Mouse (Mus musculus) spleen, adult 2 months (tissue): Measurements from ENCODE around the gene Pcnx3. TPM values are rescaled to one million over a fixed set of nuclear protein-coding genes. Genes with fewer than 3 reads are reported as not detected.
A peak's percentile ranks its signal among the peaks of the same experiment; 100 is the strongest.

Source experiments
- DNase-seq, 2 experiments: peaks; one replicate each; pipeline versions ENCODE4 v3.0.0 to v3.0.0-alpha.2; 2012 to 2021; ENCODE audit warnings: low spot score in 2 of 2, low read depth in 1 of 2
- H3K27ac ChIP-seq: fragments of 200-500 bp; 2 replicates; pipeline ENCODE4 v1.5.1; 2012; ENCODE audit warnings: low read length, inconsistent platforms; ENCODE audit not compliant: insufficient read depth
- H3K27me3 ChIP-seq: fragments of 200-500 bp; 2 replicates; pipeline ENCODE4 v1.6.1; 2012; ENCODE audit warnings: mild to moderate bottlenecking, moderate library complexity, low read length, inconsistent platforms; ENCODE audit not compliant: control insufficient read depth, insufficient read depth
- H3K36me3 ChIP-seq: fragments of 200-500 bp; 2 replicates; pipeline ENCODE4 v1.6.1; 2012; ENCODE audit warnings: mild to moderate bottlenecking, low read length, inconsistent platforms; ENCODE audit not compliant: control insufficient read depth, insufficient read depth
- H3K4me1 ChIP-seq: fragments of 200-500 bp; 2 replicates; pipeline ENCODE4 v1.6.1; 2011; ENCODE audit warnings: inconsistent platforms; ENCODE audit not compliant: control insufficient read depth, insufficient read depth, insufficient read length
- H3K4me3 ChIP-seq: fragments of 200-500 bp; 2 replicates; pipeline ENCODE4 v1.5.1; 2011; ENCODE audit warnings: mild to moderate bottlenecking, inconsistent platforms; ENCODE audit not compliant: insufficient read depth, insufficient read length; ENCODE audit errors: extremely low read depth
- CTCF ChIP-seq: fragments of 200-500 bp; IDR thresholded peaks from 2 replicates; pipeline ENCODE4 v1.5.1; 2011; ENCODE audit warnings: mild to moderate bottlenecking, inconsistent platforms; ENCODE audit not compliant: insufficient read depth, insufficient read length, insufficient replicate concordance; ENCODE audit errors: extremely low read depth
- POLR2A ChIP-seq: fragments of 200-500 bp; IDR thresholded peaks from 2 replicates; pipeline ENCODE4 v1.6.1; 2011; ENCODE audit warnings: low read depth, low read length, inconsistent platforms
- WGBS: fragments of 180-500 bp; shearing (Covaris S2); methylation state at CpG from one replicate; pipeline ENCODE4 v1.1.7; 2018; 5-methylcytosine and 5-hydroxymethylcytosine counted together
- polyA plus RNA-seq: library from polyadenylated mRNA; depleted of rRNA; stranded (reverse); fragments of >200 nt; gene quantifications from 2 replicates; pipeline ENCODE4 v1.2.3, GENCODE M21; 2012

Gene Pcnx3
- polyA plus RNA-seq, 1 experiment = 195 TPM

DNA sequence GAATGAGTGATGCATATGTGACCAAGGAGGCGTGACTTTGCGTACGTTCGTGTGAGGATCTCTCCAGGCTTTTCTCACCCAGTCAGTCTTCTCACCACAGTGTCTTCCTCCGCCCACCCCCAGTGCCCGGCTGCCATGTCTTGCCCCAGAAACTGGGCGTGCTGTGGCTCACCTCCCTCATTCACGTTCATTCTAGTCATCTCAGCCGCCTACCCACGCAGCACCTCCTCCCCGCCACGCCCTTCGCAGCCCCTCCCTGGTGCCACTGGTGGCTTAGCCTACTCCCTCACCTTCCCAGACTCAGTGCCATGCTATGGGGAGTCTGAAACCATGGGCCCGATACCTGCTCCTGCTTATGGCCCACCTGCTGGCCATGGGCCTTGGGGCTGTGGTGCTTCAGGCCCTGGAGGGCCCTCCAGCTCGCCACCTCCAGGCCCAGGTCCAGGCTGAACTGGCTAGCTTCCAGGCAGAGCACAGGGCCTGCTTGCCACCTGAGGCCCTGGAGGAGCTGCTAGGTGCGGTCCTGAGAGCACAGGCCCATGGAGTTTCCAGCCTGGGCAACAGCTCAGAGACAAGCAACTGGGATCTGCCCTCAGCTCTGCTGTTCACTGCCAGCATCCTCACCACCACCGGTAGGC is 15.6 kb upstream of the Pcnx3 start, which contains the start of gene Kcnk7:
Kcnk7 (plus strand) TSS at position 205 of the 638 bp plus-strand sequence.
- H3K27me3 ChIP-seq = no peaks in the 10 kb centered on the region
- WGBS = 70% methylated on average over 17 of the region's 17 CpGs
- peaks cover 45% of the 10 kb centered on the region for H3K36me3 ChIP-seq
- peak within 1 kb of the TSS; percentile 47 for H3K27ac ChIP-seq
- TF ChIP-seq CTCF (no peak), POLR2A (no peak)
- H3K4me1 ChIP-seq = peaks cover 5% of the 10 kb centered on the region; the same call in 1 of the 2 replicates
- no peak within 1 kb of the TSS for H3K4me3 ChIP-seq
- no peak for DNase-seq

DNA sequence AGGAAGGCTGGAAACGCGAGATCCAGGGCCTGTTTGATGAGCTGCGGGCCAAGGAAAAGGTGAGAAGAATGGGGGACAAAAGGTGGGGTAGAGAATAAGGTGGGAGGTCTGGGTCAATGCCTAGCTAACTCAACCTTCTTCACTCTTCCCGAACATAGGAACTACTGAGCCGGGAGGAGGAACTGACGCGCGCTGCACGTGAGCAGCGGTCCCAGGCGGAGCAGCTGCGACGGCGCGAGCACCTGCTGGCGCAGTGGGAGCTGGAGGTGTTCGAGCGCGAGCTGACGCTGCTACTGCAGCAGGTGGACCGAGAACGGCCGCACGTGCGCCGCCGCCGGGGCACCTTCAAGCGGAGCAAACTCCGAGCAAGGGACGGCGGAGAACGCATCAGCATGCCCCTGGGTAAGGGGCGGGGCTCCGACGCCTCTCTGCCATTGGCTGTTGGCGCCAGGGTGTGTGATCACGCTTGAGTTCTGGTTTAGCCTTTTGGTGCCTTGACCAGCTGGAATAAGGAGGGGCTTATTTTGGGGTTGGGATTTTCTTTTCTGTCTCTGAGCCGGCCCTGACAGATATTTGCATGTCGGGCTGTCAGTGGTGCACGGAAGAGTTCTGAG is 7.2 kb upstream of the Pcnx3 start:
- H3K27me3 ChIP-seq = no peaks in the 10 kb centered on the region
- no peak for DNase-seq
- 94% methylated on average over 41 of the region's 41 CpGs for WGBS
- no peak overlapping the region for H3K4me3 ChIP-seq
- H3K27ac ChIP-seq = no peak overlapping the region
- H3K36me3 ChIP-seq = peaks cover 69% of the 10 kb centered on the region
- TF ChIP-seq POLR2A (no peak), CTCF (no peak)
- H3K4me1 ChIP-seq = peaks cover 10% of the 10 kb centered on the region; the same call in 1 of the 2 replicates

DNA sequence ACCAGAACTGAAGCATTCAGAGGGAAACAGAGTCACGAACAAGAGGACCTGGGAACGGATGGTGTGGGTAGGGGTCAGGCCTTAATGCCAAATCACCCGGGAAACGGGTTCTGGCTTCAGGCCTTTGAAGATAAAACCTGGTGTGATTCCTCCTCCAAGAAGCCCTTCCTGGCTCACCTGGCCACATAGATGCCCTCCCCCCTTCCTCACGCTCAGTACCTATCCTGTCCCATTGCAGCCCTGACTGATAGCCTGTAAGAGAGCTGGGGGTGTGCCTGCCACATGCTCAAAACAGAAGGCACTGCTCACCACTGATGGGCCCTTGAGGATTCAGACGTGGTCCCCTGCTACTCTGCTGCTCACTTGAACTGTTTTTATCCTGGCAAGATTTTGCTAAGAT is 5.1 kb upstream of the Pcnx3 start:
- no peaks in the 10 kb centered on the region for H3K27me3 ChIP-seq
- peaks cover 17% of the 10 kb centered on the region for H3K4me1 ChIP-seq
- no peak for DNase-seq
- no peak overlapping the region for H3K27ac ChIP-seq
- WGBS = 83% methylated on average over 6 of the region's 6 CpGs
- no peak overlapping the region for H3K4me3 ChIP-seq
- H3K36me3 ChIP-seq = peaks cover 52% of the 10 kb centered on the region
- no peak for TF ChIP-seq CTCF
- no peak for TF ChIP-seq POLR2A

DNA sequence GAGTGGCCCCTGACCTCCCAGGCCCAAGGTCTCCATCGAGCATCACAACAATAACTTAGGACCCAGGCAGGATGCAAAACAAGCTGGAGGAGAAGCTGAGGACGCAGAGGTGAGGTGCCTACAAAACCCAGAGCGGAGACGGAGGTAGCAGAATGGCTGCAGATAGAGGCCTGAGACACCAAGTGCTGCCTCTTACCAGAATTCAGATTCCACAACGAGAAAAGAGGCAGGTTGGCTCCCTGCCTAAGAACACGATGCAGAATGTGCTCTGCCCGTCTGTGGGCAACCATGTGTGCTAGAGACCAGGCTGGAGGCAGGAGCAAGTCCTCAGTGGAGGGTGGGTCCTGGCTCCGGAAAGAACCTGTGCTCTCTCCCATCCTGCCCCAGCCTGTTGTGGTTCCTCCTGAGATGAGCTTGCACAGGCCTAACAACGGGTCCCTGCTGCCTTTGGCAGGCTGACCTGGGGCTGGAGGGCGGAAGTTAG is 4.2 kb upstream of the Pcnx3 start:
- DNase-seq = no peak
- H3K4me1 ChIP-seq = peaks cover 18% of the 10 kb centered on the region
- 46% methylated on average over 10 of the region's 10 CpGs for WGBS
- H3K4me3 ChIP-seq = peak overlapping the region; percentile 19; the same call in 1 of the 2 replicates
- H3K27ac ChIP-seq = peak overlapping the region; percentile 7
- TF ChIP-seq CTCF (no peak), POLR2A (no peak)
- H3K36me3 ChIP-seq = peaks cover 47% of the 10 kb centered on the region
- no peaks in the 10 kb centered on the region for H3K27me3 ChIP-seq

DNA sequence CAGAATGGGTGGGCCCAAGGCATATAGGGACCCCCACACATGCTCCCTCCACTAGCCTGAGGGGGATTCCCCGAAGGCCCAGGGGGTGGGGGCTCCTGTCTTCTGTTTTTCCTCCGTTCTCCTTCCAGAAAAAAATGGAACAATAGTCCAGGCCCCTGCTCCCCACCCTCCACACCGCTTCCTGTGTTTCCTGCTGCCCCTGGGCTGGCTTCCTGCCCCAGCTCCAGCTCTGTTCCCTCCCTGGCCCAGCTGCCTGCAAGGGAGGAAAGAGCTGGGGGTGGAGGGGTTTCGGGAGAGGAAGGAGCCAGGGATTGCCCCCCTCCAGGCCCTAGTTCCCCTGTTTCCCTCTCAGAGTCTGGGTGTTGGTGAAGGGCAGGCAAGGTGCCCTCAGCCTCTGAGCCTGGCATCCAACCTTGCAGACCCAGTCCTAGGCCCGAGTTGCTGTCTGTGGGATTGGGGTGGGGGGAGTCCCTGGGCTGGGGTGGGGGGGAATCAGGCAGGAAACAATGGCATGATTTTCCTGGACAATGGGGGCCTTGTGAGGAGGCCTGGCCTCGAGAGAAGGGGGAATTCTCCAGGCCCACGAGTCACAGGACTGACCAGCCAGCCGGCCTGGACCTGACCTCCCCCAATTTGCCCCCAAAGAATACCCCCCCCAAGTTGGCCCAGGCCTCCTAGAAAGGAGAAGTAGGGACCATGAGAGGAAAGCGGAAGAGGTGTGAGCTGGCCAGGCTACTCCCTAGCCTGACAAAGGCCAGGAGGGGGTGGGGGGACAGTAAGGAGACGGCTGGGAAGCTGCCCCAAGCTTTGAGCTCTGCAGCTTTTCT is 3.6 kb upstream of the Pcnx3 start:
- Histone ChIP-seq H3K36me3 (peaks cover 40% of the 10 kb centered on the region), H3K27ac (peak overlapping the region; percentile 53), H3K4me1 (peaks cover 25% of the 10 kb centered on the region), H3K4me3 (peak overlapping the region; percentile 37; the same call in 1 of the 2 replicates), H3K27me3 (no peaks in the 10 kb centered on the region)
- TF ChIP-seq CTCF = no peak
- TF ChIP-seq POLR2A = no peak
- DNase-seq = no peak
- 40% methylated on average over 10 of the region's 10 CpGs for WGBS

DNA sequence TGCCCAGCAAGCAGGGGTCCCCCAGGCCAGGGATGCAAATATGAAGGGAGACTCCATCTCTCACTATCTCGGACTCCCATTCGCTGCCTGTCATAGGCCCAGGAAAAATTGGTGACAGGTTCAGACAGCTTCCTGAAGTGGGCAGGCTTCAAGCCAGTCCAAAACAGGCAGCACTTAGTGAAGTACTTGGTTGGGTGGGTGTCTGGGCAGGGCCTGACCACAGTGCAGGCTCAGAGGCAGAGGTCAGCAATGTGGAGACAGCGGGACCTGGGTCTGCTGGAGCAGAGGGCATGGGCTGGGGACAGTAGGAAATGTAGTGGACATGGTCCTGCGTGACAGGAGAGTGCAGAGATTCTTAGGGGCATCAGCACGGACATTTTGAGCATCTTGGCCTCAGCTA is 2.9 kb upstream of the Pcnx3 start:
- no peak for DNase-seq
- WGBS = 67% methylated on average over 5 of the region's 5 CpGs

More for the DNA sequence above, 2.9 kb upstream of the Pcnx3 start:
- TF ChIP-seq POLR2A = no peak
- no peak for TF ChIP-seq CTCF
- H3K4me1 ChIP-seq = peaks cover 26% of the 10 kb centered on the region
- H3K27ac ChIP-seq = peak overlapping the region; percentile 53
- H3K4me3 ChIP-seq = peak overlapping the region; percentile 37; the same call in 1 of the 2 replicates
- peaks cover 34% of the 10 kb centered on the region for H3K36me3 ChIP-seq
- H3K27me3 ChIP-seq = no peaks in the 10 kb centered on the region
